Mouse (Mus musculus): Measurements from ENCODE around the gene 1700017B05Rik. TPM values are rescaled to one million over a fixed set of nuclear protein-coding genes. Genes with fewer than 3 reads are reported as not detected.

The 1700017B05Rik gene
- polyA plus RNA-seq, 1 experiment from 2014 or later: 19.5 TPM

GRCm38 (mm10) chr9:57269384-57269783 lies 7.0 kb upstream of the 1700017B05Rik start:
- ATAC-seq (ENCODE audit: low read depth) (no peak), DNase-seq (ENCODE audit: low spot score) (no peak)
- no peak overlapping the region for H3K4me3 ChIP-seq (ENCODE audit: low read depth, low read length)
- WGBS: 17% methylated on average over 1 of the region's 1 CpGs
- H3K4me1 ChIP-seq (ENCODE audit: control insufficient read depth, insufficient read depth, low read length): peaks cover 8% of the 10 kb centered on the region; the same call in 1 of the 2 replicates
- H3K4me2 ChIP-seq (ENCODE audit: low read depth, low read length): no peak overlapping the region
- H3K27me3 ChIP-seq (replicated peaks; ENCODE audit: control insufficient read depth, insufficient read depth, low read length): no peaks in the 10 kb centered on the region
- H3K36me3 ChIP-seq (ENCODE audit: control insufficient read depth, insufficient read depth, low read length): no peaks in the 10 kb centered on the region
- H3K9ac ChIP-seq (ENCODE audit: low read depth, low read length): no peak overlapping the region
- H3K27ac ChIP-seq (replicated peaks; ENCODE audit: low read depth, low read length): no peak overlapping the region
- H3K9me3 ChIP-seq (ENCODE audit: control insufficient read depth, low read length): no peaks in the 10 kb centered on the region

- no peak overlapping the region for H3K27ac ChIP-seq (replicated peaks; ENCODE audit: low read depth, low read length)
- ATAC-seq (ENCODE audit: low read depth): peak; percentile 24; the same call in 1 of the 2 replicates
- H3K36me3 ChIP-seq (ENCODE audit: control insufficient read depth, insufficient read depth, low read length): no peaks in the 10 kb centered on the region
- no peak overlapping the region for H3K4me3 ChIP-seq (ENCODE audit: low read depth, low read length)
- H3K9ac ChIP-seq (ENCODE audit: low read depth, low read length): no peak overlapping the region
- H3K27me3 ChIP-seq (replicated peaks; ENCODE audit: control insufficient read depth, insufficient read depth, low read length): no peaks in the 10 kb centered on the region
- no peak overlapping the region for H3K4me2 ChIP-seq (ENCODE audit: low read depth, low read length)
- no peaks in the 10 kb centered on the region for H3K9me3 ChIP-seq (ENCODE audit: control insufficient read depth, low read length)
- peak; percentile 60 for DNase-seq (ENCODE audit: low spot score)
- peaks cover 8% of the 10 kb centered on the region; the same call in 1 of the 2 replicates for H3K4me1 ChIP-seq (ENCODE audit: control insufficient read depth, insufficient read depth, low read length)
- 21% methylated on average over 3 of the region's 3 CpGs for WGBS
Observed at GRCm38 (mm10) chr9:57268575-57268974, 6.2 kb upstream of the 1700017B05Rik start.

GRCm38 (mm10) chr9:57268078-57268477 lies 5.7 kb upstream of the 1700017B05Rik start:
- Histone ChIP-seq H3K27ac (replicated peaks; ENCODE audit: low read depth, low read length) (no peak overlapping the region), H3K27me3 (replicated peaks; ENCODE audit: control insufficient read depth, insufficient read depth, low read length) (no peaks in the 10 kb centered on the region), H3K4me2 (ENCODE audit: low read depth, low read length) (no peak overlapping the region), H3K36me3 (ENCODE audit: control insufficient read depth, insufficient read depth, low read length) (no peaks in the 10 kb centered on the region), H3K4me3 (ENCODE audit: low read depth, low read length) (no peak overlapping the region), H3K9ac (ENCODE audit: low read depth, low read length) (no peak overlapping the region), H3K9me3 (ENCODE audit: control insufficient read depth, low read length) (no peaks in the 10 kb centered on the region), H3K4me1 (ENCODE audit: control insufficient read depth, insufficient read depth, low read length) (peaks cover 8% of the 10 kb centered on the region; the same call in 1 of the 2 replicates)
- WGBS: 22% methylated on average over 10 of the region's 10 CpGs
- ATAC-seq (ENCODE audit: low read depth): no peak
- no peak for DNase-seq (ENCODE audit: low spot score)

DNA sequence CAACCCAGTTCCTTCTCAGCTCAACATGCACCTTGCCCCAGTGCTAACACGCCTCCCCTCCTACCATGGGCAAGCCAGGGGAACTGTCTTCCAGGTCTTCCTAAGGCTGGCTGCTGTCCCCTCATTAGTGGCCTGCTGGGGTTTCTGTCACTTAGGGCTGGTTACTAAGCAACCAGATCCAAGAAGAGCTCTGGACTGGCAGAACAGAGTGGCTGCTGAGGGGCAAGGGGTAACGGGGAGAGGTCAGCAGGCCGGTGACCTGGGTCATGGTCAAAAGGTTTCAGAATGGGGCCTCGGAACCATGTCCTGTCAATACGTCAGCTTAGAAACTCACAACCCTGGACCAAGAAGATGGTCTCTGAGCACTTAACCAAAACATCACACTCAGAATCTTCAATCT lies 5.0 kb upstream of the 1700017B05Rik start:
- 48% methylated on average over 5 of the region's 5 CpGs for WGBS

GRCm38 (mm10) chr9:57265125-57265524 lies 2.7 kb upstream of the 1700017B05Rik start:
- ATAC-seq (ENCODE audit: low read depth): no peak
- Histone ChIP-seq H3K27me3 (replicated peaks; ENCODE audit: control insufficient read depth, insufficient read depth, low read length) (no peaks in the 10 kb centered on the region), H3K4me2 (ENCODE audit: low read depth, low read length) (no peak overlapping the region), H3K9me3 (ENCODE audit: control insufficient read depth, low read length) (no peaks in the 10 kb centered on the region), H3K36me3 (ENCODE audit: control insufficient read depth, insufficient read depth, low read length) (no peaks in the 10 kb centered on the region), H3K4me1 (ENCODE audit: control insufficient read depth, insufficient read depth, low read length) (peaks cover 16% of the 10 kb centered on the region), H3K9ac (ENCODE audit: low read depth, low read length) (no peak overlapping the region), H3K4me3 (ENCODE audit: low read depth, low read length) (no peak overlapping the region), H3K27ac (replicated peaks; ENCODE audit: low read depth, low read length) (no peak overlapping the region)
- 32% methylated on average over 5 of the region's 5 CpGs for WGBS
- no peak for DNase-seq (ENCODE audit: low spot score)

More for the DNA sequence above, 5.0 kb upstream of the 1700017B05Rik start:
- no peak overlapping the region for H3K4me2 ChIP-seq (ENCODE audit: low read depth, low read length)
- H3K9ac ChIP-seq (ENCODE audit: low read depth, low read length): no peak overlapping the region
- no peak overlapping the region for H3K4me3 ChIP-seq (ENCODE audit: low read depth, low read length)
- no peak for ATAC-seq (ENCODE audit: low read depth)
- no peak for DNase-seq (ENCODE audit: low spot score)
- no peak overlapping the region for H3K27ac ChIP-seq (replicated peaks; ENCODE audit: low read depth, low read length)
- H3K9me3 ChIP-seq (ENCODE audit: control insufficient read depth, low read length): no peaks in the 10 kb centered on the region
- H3K4me1 ChIP-seq (ENCODE audit: control insufficient read depth, insufficient read depth, low read length): peaks cover 8% of the 10 kb centered on the region; the same call in 1 of the 2 replicates
- no peaks in the 10 kb centered on the region for H3K27me3 ChIP-seq (replicated peaks; ENCODE audit: control insufficient read depth, insufficient read depth, low read length)
- no peaks in the 10 kb centered on the region for H3K36me3 ChIP-seq (ENCODE audit: control insufficient read depth, insufficient read depth, low read length)

GRCm38 (mm10) chr9:57262795-57263684 lies 628 bp upstream of the 1700017B05Rik start:
- ATAC-seq (ENCODE audit: low read depth) (no peak), DNase-seq (ENCODE audit: low spot score) (no peak)
- 51% methylated on average over 13 of the region's 13 CpGs for WGBS
- peak overlapping the region; percentile 67 for H3K4me3 ChIP-seq (ENCODE audit: low read depth, low read length)
- H3K9me3 ChIP-seq (ENCODE audit: control insufficient read depth, low read length): no peaks in the 10 kb centered on the region
- H3K27ac ChIP-seq (replicated peaks; ENCODE audit: low read depth, low read length): 0 out of 2 replicates have a peak overlapping the region, but pooled peaks have one; percentile 79
- H3K9ac ChIP-seq (ENCODE audit: low read depth, low read length): peak overlapping the region; percentile 92
- no peaks in the 10 kb centered on the region for H3K27me3 ChIP-seq (replicated peaks; ENCODE audit: control insufficient read depth, insufficient read depth, low read length)
- peaks cover 11% of the 10 kb centered on the region for H3K36me3 ChIP-seq (ENCODE audit: control insufficient read depth, insufficient read depth, low read length)
- H3K4me1 ChIP-seq (ENCODE audit: control insufficient read depth, insufficient read depth, low read length): peaks cover 14% of the 10 kb centered on the region
- peak overlapping the region; percentile 92 for H3K4me2 ChIP-seq (ENCODE audit: low read depth, low read length)

GRCm38 (mm10) chr9:57261516-57261912 lies 898 bp downstream of the 1700017B05Rik start:
- under 1% methylated on average over 21 of the region's 26 CpGs for WGBS
- Histone ChIP-seq H3K27me3 (replicated peaks; ENCODE audit: control insufficient read depth, insufficient read depth, low read length) (no peaks in the 10 kb centered on the region), H3K27ac (replicated peaks; ENCODE audit: low read depth, low read length) (peak overlapping the region; percentile 79), H3K9me3 (ENCODE audit: control insufficient read depth, low read length) (no peaks in the 10 kb centered on the region), H3K9ac (ENCODE audit: low read depth, low read length) (peak overlapping the region; percentile 92), H3K4me3 (ENCODE audit: low read depth, low read length) (peak overlapping the region; percentile 67), H3K36me3 (ENCODE audit: control insufficient read depth, insufficient read depth, low read length) (peaks cover 27% of the 10 kb centered on the region), H3K4me1 (ENCODE audit: control insufficient read depth, insufficient read depth, low read length) (peaks cover 14% of the 10 kb centered on the region), H3K4me2 (ENCODE audit: low read depth, low read length) (peak overlapping the region; percentile 92)
- no peak for ATAC-seq (ENCODE audit: low read depth)
- peak; percentile 41 for DNase-seq (ENCODE audit: low spot score)

- peaks cover 32% of the 10 kb centered on the region for H3K36me3 ChIP-seq (ENCODE audit: control insufficient read depth, insufficient read depth, low read length)
- WGBS: 21% methylated on average over 12 of the region's 12 CpGs
Observed at GRCm38 (mm10) chr9:57260940-57261339, 1.5 kb downstream of the 1700017B05Rik start.

More at GRCm38 (mm10) chr9:57260940-57261339, 1.5 kb downstream of the 1700017B05Rik start:
- Histone ChIP-seq H3K4me1 (ENCODE audit: control insufficient read depth, insufficient read depth, low read length) (peaks cover 14% of the 10 kb centered on the region), H3K27me3 (replicated peaks; ENCODE audit: control insufficient read depth, insufficient read depth, low read length) (no peaks in the 10 kb centered on the region), H3K9me3 (ENCODE audit: control insufficient read depth, low read length) (no peaks in the 10 kb centered on the region), H3K9ac (ENCODE audit: low read depth, low read length) (peak overlapping the region; percentile 92), H3K4me3 (ENCODE audit: low read depth, low read length) (peak overlapping the region; percentile 67), H3K4me2 (ENCODE audit: low read depth, low read length) (peak overlapping the region; percentile 92), H3K27ac (replicated peaks; ENCODE audit: low read depth, low read length) (no peak overlapping the region)
- ATAC-seq (ENCODE audit: low read depth): no peak
- DNase-seq (ENCODE audit: low spot score): no peak
